Mouse (Mus musculus) E14TG2a.4 (cell line): ENCODE results near the gene Cox4i2.

ENCODE experiments used
- CTCF ChIP-seq: conservative IDR thresholded peaks from 2 replicates; pipeline ENCODE4 v1.5.1; 2014; ENCODE audit warnings: low read length
- NANOG ChIP-seq: IDR thresholded peaks from 2 replicates; pipeline ENCODE4 v1.6.1; 2014; ENCODE audit warnings: borderline replicate concordance, low read length, mixed read lengths

- no peak for TF ChIP-seq CTCF
- TF ChIP-seq NANOG = no peak
Measured at GRCm38 (mm10) chr2:152753944-152754711, at the start of gene Cox4i2.
